Mouse (Mus musculus): Measurements from ENCODE around the gene Tfap2a.

- TF ChIP-seq GATA1 (IDR thresholded peaks at IDR 0.05; ENCODE audit: low read length) (no peak), TAL1 (IDR thresholded peaks at IDR 0.05; ENCODE audit: low read length) (no peak)
Observed at GRCm38 (mm10) chr13:40702361-40703122, 35.6 kb downstream of the Tfap2a start.
